Mouse (Mus musculus): ENCODE data around the gene Spic. TPM values are rescaled to one million over a fixed set of nuclear protein-coding genes. Genes with fewer than 3 reads are reported as not detected.
"Not testable (repeated sequence)": the region's sequence is repeated elsewhere in the genome, so short reads cannot be mapped to it uniquely, and the experiment has no call there.

Spic gene
- polyA plus RNA-seq, 1 experiment, result 0.34 TPM

- whole genome bisulfite sequencing, result 61% methylated on average over 10 of the region's 10 CpGs
- no peak for DNase-seq
- Histone ChIP-seq H3K27ac (ENCODE audit: insufficient read depth, low read depth, low read length) (no peak overlapping the region), H3K27me3 (replicated peaks; ENCODE audit: control insufficient read depth, insufficient read depth, low read length) (no peaks in the 10 kb centered on the region), H3K4me1 (ENCODE audit: control insufficient read depth, insufficient read depth, low read length) (no peaks in the 10 kb centered on the region), H3K36me3 (ENCODE audit: control insufficient read depth, insufficient read depth, low read length) (no peaks in the 10 kb centered on the region), H3K4me3 (ENCODE audit: insufficient read depth, low read depth, low read length) (no peak overlapping the region)
- TF ChIP-seq POLR2A (IDR thresholded peaks at IDR 0.05; ENCODE audit: low read depth, low read length), result no peak
- TF ChIP-seq CTCF (conservative IDR thresholded peaks at IDR 0.05; ENCODE audit: insufficient read depth, insufficient read length, low read depth, low read length), result no peak
Measured at GRCm38 (mm10) chr10:88708671-88709523, 24.1 kb upstream of the Spic start.

GRCm38 (mm10) chr10:88700938-88701337 lies 16.1 kb upstream of the Spic start:
- DNase-seq, result no peak
- Histone ChIP-seq H3K4me1 (ENCODE audit: control insufficient read depth, insufficient read depth, low read length) (no peaks in the 10 kb centered on the region), H3K36me3 (ENCODE audit: control insufficient read depth, insufficient read depth, low read length) (no peaks in the 10 kb centered on the region), H3K27ac (ENCODE audit: insufficient read depth, low read depth, low read length) (no peak overlapping the region), H3K27me3 (replicated peaks; ENCODE audit: control insufficient read depth, insufficient read depth, low read length) (no peaks in the 10 kb centered on the region), H3K4me3 (ENCODE audit: insufficient read depth, low read depth, low read length) (no peak overlapping the region)
- 78% methylated on average over 6 of the region's 6 CpGs for WGBS
- no peak for TF ChIP-seq CTCF (conservative IDR thresholded peaks at IDR 0.05; ENCODE audit: insufficient read depth, insufficient read length, low read depth, low read length)
- TF ChIP-seq POLR2A (IDR thresholded peaks at IDR 0.05; ENCODE audit: low read depth, low read length), result no peak

GRCm38 (mm10) chr10:88682904-88683563 lies 1.8 kb downstream of the Spic start:
- H3K4me3 ChIP-seq (ENCODE audit: insufficient read depth, low read depth, low read length), result no peak overlapping the region
- H3K27me3 ChIP-seq (replicated peaks; ENCODE audit: control insufficient read depth, insufficient read depth, low read length), result no peaks in the 10 kb centered on the region
- WGBS, result 63% methylated on average over 4 of the region's 4 CpGs
- no peaks in the 10 kb centered on the region for H3K4me1 ChIP-seq (ENCODE audit: control insufficient read depth, insufficient read depth, low read length)
- no peaks in the 10 kb centered on the region for H3K36me3 ChIP-seq (ENCODE audit: control insufficient read depth, insufficient read depth, low read length)
- DNase-seq, result no peak
- TF ChIP-seq POLR2A (IDR thresholded peaks at IDR 0.05; ENCODE audit: low read depth, low read length) (no peak), CTCF (conservative IDR thresholded peaks at IDR 0.05; ENCODE audit: insufficient read depth, insufficient read length, low read depth, low read length) (no peak)
- no peak overlapping the region for H3K27ac ChIP-seq (ENCODE audit: insufficient read depth, low read depth, low read length)

GRCm38 (mm10) chr10:88672825-88673224 lies 12.0 kb downstream of the Spic start:
- 92% methylated on average over 7 of the region's 7 CpGs for WGBS
- Histone ChIP-seq H3K36me3 (ENCODE audit: control insufficient read depth, insufficient read depth, low read length) (no peaks in the 10 kb centered on the region), H3K4me3 (ENCODE audit: insufficient read depth, low read depth, low read length) (no peak overlapping the region), H3K27ac (ENCODE audit: insufficient read depth, low read depth, low read length) (no peak overlapping the region), H3K4me1 (ENCODE audit: control insufficient read depth, insufficient read depth, low read length) (no peaks in the 10 kb centered on the region), H3K27me3 (replicated peaks; ENCODE audit: control insufficient read depth, insufficient read depth, low read length) (no peaks in the 10 kb centered on the region)
- TF ChIP-seq CTCF (conservative IDR thresholded peaks at IDR 0.05; ENCODE audit: insufficient read depth, insufficient read length, low read depth, low read length), result no peak
- no peak for TF ChIP-seq POLR2A (IDR thresholded peaks at IDR 0.05; ENCODE audit: low read depth, low read length)
- no peak for DNase-seq

- H3K4me1 ChIP-seq (ENCODE audit: control insufficient read depth, insufficient read depth, low read length), result no peaks in the 10 kb centered on the region
- no peak for TF ChIP-seq CTCF (conservative IDR thresholded peaks at IDR 0.05; ENCODE audit: insufficient read depth, insufficient read length, low read depth, low read length)
- TF ChIP-seq POLR2A (IDR thresholded peaks at IDR 0.05; ENCODE audit: low read depth, low read length), result no peak
- 93% methylated on average over 6 of the region's 6 CpGs for WGBS
- no peak for DNase-seq
- H3K4me3 ChIP-seq (ENCODE audit: insufficient read depth, low read depth, low read length), result no peak overlapping the region
- no peaks in the 10 kb centered on the region for H3K36me3 ChIP-seq (ENCODE audit: control insufficient read depth, insufficient read depth, low read length)
- no peaks in the 10 kb centered on the region for H3K27me3 ChIP-seq (replicated peaks; ENCODE audit: control insufficient read depth, insufficient read depth, low read length)
- H3K27ac ChIP-seq (ENCODE audit: insufficient read depth, low read depth, low read length), result no peak overlapping the region
Measured at GRCm38 (mm10) chr10:88672123-88672522, 12.7 kb downstream of the Spic start.

GRCm38 (mm10) chr10:88669719-88670118 lies 15.1 kb downstream of the Spic start:
- no peaks in the 10 kb centered on the region for H3K4me1 ChIP-seq (ENCODE audit: control insufficient read depth, insufficient read depth, low read length)
- H3K4me3 ChIP-seq (ENCODE audit: insufficient read depth, low read depth, low read length), result no peak overlapping the region
- peak; percentile 34 for DNase-seq
- 11% methylated on average over 1 of the region's 1 CpGs for WGBS
- no peaks in the 10 kb centered on the region for H3K36me3 ChIP-seq (ENCODE audit: control insufficient read depth, insufficient read depth, low read length)
- TF ChIP-seq CTCF (conservative IDR thresholded peaks at IDR 0.05; ENCODE audit: insufficient read depth, insufficient read length, low read depth, low read length) (peak; percentile 52), POLR2A (IDR thresholded peaks at IDR 0.05; ENCODE audit: low read depth, low read length) (no peak)
- no peaks in the 10 kb centered on the region for H3K27me3 ChIP-seq (replicated peaks; ENCODE audit: control insufficient read depth, insufficient read depth, low read length)
- H3K27ac ChIP-seq (ENCODE audit: insufficient read depth, low read depth, low read length), result no peak overlapping the region

GRCm38 (mm10) chr10:88663856-88664255 lies 21.0 kb downstream of the Spic start:
- 0 out of 2 replicates have a peak overlapping the region, but pooled peaks have one; percentile 11 for H3K27ac ChIP-seq (ENCODE audit: insufficient read depth, low read depth, low read length)
- H3K4me3 ChIP-seq (ENCODE audit: insufficient read depth, low read depth, low read length); H3K4me1 ChIP-seq (ENCODE audit: control insufficient read depth, insufficient read depth, low read length); H3K36me3 ChIP-seq (ENCODE audit: control insufficient read depth, insufficient read depth, low read length); H3K27me3 ChIP-seq (replicated peaks; ENCODE audit: control insufficient read depth, insufficient read depth, low read length): not testable (repeated sequence)
- peak; percentile 87 for DNase-seq

Data from kidney, adult 2 months (tissue).